Mouse (Mus musculus): ENCODE data around the gene Stk38. TPM values are rescaled to one million over a fixed set of nuclear protein-coding genes. Genes with fewer than 3 reads are reported as not detected.

The Stk38 gene
- polyA plus RNA-seq, 1 experiment, result 98.7 TPM

DNA sequence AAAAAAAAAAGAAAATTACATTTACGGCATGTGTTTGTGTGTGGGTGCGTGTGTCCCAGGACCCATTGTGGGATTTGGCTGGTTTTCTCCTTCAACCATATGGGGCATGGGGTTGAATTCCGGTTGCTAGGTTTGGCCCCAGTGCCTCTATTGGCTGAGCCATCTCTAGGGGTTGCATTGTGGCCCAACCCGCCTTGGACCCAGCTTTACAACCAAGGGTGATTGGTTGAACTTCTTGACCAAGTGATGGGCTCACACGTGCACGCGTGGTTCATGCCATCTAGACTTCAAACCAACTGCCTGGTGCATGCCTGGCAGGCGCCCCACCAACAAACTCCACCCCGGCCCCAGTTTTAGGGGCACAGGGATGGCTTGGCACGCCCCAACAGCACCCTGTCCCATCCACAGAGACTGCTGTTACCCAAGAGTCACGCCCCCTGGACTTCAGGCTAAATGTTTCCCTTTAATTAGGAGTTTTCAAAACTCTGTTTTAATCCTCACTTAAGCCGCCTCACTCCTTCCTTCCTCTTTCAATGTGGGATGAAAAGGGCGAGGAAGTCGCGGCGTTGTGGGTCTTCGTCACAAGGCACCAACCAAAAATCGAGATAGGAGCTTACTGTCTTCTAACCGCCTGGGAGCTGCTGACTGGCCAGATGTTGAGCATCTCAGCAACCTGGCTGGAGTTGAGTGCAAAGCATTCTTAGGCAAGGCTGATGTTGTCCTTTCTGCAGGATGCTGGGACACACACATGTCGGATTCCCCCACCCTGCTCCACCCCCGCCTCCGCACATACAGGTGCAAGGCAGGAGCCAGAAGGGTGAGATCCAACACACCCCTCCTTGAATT lies 16.5 kb upstream of the Stk38 start:
- no peak for TF ChIP-seq GATA1 (IDR thresholded peaks at IDR 0.05; ENCODE audit: low read length)

DNA sequence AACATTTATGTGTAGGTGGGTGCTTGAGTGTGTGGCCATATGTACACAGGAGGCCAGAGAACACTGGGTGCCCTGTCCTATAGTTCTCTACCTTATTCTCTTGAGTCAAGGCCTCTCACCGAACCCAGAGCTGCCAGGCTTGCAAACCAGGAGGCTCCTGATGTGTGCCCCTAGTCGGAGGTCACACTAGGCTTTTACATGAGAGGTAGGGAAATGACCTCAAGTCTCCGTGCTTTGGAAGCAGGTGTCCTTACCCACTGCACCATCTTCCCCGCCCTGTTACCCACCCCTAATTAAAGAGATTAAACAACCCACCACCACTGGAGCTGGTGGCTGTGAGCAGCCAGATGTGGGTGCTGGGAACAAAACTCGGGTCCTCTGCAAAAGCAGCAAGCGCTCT lies 15.6 kb upstream of the Stk38 start:
- no peak for TF ChIP-seq GATA1 (IDR thresholded peaks at IDR 0.05; ENCODE audit: low read length)

- no peak for TF ChIP-seq GATA1 (IDR thresholded peaks at IDR 0.05; ENCODE audit: low read length)
These were observed 14.5 kb upstream of the Stk38 start for GRCm38 (mm10) chr17:29022230-29022819.

DNA sequence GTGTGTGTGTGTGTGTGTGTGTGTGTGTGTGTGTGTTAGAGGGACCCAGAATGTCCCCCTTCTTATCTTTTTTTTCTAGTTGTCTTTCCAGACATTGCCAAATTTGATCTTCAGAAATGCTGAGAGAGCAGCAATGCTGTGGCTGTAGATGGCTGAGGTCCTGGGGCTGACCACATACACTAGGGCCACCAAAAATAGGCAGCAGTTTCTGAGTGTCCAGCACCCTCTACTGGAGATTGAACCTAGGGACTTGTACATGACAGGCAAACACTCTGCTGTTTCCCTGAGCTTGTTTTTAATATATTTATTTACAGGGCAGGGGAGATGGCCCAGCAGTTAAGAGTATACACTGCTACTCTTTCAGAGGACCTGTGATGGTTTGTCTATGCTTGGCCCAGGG lies 12.6 kb upstream of the Stk38 start:
- TF ChIP-seq GATA1 (IDR thresholded peaks at IDR 0.05; ENCODE audit: low read length), result no peak

DNA sequence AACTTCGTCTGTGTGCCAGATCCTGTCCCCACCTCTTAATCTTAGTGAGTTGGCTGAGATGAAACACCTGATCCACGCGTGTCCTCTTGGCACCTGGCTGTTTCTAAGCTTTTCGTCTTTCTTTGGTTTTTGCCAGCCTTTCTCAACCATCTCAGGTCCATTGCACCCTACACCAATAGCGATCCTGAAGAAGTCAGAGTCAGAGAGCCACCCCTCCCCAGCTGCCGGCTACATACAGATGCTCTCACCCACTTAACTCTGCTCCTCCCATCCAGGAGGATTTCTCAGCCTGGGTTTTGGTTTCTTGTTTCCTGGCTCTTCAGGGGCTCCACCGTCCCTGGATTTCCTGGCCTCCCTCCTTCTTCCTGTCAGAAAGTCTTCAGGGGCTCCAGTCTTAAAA lies 11.6 kb upstream of the Stk38 start:
- no peak for TF ChIP-seq GATA1 (IDR thresholded peaks at IDR 0.05; ENCODE audit: low read length)

DNA sequence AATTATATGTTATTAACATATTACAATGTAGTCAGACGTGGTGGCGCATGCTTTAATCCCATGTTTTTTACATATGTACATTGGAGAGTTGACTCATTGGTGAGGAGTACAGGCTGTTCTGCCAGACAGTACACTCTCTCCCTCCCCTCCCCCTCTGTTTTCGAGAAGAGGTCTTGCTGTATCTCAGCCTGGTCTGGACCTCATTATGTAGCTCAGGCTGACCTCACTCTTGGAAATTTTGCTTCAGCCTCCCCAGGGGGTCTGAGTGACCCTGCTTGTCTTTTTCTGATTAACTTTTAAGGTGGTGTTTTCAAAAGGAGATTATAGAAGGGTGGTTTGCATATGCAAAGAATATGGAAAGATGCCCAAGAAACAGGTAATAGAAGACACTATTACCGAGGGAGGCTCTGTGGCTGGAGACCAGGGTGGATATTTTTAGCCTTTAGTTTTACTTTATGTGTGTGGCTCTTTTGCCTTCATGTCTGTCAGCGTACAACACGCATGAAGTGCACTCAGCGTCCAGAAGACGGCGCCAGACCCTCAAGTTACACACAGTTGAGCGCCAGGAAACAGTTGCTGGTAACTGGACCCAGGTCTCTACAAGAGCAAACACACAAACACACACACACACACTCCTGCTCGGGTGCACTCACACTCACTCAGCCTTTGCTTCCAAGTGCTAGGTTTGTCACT lies 10.6 kb upstream of the Stk38 start:
- no peak for TF ChIP-seq GATA1 (IDR thresholded peaks at IDR 0.05; ENCODE audit: low read length)

GRCm38 (mm10) chr17:29016705-29017104 lies 8.9 kb upstream of the Stk38 start:
- no peak for TF ChIP-seq GATA1 (IDR thresholded peaks at IDR 0.05; ENCODE audit: low read length)

DNA sequence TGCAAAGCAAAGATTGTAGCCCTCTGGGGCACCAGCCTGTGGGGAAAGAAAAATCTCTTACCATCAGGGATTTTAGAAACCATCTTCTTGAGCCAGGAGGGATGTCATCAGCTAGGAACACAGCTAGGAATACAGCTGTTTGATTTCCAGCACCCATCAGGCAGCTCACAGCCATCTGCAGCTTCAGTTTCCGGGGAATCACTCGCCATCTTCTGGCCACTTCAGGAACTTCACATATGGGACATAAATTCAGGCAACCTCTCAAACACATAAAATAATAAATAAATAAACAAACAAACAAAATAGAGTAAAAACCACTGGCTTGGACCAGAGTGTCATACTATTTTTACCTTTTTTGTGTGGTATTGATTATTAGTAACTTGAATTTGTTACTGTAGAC lies 7.8 kb upstream of the Stk38 start:
- TF ChIP-seq GATA1 (IDR thresholded peaks at IDR 0.05; ENCODE audit: low read length), result no peak

DNA sequence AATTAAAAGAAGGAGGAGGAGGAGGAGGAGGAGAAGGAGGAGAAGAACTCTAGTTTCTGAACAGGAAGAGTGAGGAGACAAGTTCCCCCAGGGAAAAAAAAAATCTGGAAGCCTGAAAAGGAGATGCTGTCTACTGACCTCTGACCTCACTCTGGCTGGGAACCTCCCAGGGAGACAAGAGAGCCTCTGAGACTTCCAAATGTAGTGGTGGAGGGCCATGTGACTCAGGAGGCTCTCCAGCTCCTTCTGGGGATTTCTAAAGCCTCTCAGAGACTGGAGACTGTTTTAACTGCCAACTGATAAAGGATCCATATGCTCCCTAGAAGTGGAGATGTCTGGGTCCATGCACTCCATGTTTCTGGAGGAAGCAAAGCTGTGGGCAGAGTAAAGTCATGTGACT lies 6.4 kb upstream of the Stk38 start:
- no peak for TF ChIP-seq GATA1 (IDR thresholded peaks at IDR 0.05; ENCODE audit: low read length)

DNA sequence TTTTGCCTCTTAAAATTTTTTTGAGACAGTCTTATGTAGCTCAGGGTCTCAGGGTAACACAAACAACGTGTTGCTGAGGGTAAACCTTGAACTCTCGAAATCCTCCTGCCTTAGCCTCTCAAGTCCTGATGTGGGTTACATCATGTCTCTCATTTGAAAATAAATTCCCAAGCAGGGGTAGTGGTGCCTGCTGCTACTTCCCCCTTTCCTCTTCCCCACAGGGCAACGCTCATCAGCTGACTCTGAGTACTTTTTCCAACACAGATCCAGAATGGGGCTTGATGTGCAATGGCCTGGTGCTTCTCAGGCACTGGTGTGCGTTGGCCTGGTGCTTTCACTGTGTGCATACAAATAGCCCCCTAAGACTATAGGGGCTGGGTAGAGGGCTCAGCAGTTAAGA lies 1.4 kb upstream of the Stk38 start:
- TF ChIP-seq GATA1 (IDR thresholded peaks at IDR 0.05; ENCODE audit: low read length), result no peak

GRCm38 (mm10) chr17:29008326-29008650 lies 493 bp upstream of the Stk38 start:
- no peak for TF ChIP-seq GATA1 (IDR thresholded peaks at IDR 0.05; ENCODE audit: low read length)

- no peak for TF ChIP-seq GATA1 (IDR thresholded peaks at IDR 0.05; ENCODE audit: low read length)
These were observed 553 bp downstream of the Stk38 start for GRCm38 (mm10) chr17:29007243-29007640.

DNA sequence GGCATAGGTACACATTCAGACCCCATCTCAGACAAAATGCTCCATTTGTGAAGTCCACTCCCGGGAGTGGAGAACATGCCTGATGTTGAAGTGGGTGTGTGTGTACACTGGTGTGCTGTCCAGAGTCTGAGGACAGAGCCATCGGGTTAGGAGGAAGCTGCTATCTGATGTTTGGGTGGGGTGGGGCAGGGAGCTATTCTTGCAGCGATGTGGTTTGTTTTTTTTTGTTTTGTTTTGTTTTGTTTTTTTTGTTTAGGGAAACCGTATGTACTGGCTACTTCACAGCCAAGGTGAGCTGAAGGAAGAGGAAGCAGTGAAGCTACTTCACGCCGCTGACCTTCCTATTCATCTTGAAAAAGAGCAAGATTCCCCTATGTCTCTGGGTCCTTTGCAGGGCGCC lies 983 bp downstream of the Stk38 start:
- TF ChIP-seq GATA1 (IDR thresholded peaks at IDR 0.05; ENCODE audit: low read length), result no peak

DNA sequence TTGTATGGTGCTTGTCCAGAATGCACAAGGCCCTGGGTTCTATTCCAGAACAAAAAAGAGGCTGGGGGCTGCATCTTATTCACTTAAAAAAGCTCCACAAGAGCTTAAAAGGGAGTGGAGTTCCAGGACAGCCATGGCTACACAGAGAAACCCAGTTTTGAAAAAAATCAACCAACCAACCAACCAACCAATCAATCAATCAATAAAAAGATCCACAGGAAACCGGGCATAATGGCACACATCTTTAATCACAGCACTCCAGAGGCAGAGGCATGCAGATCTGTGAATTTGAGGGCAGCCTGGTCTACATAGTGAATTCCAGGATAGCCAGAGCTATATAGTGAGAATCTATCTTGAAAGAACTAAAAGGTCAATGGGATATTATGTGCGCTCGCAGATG lies 2.8 kb downstream of the Stk38 start:
- TF ChIP-seq GATA1 (IDR thresholded peaks at IDR 0.05; ENCODE audit: low read length), result no peak

DNA sequence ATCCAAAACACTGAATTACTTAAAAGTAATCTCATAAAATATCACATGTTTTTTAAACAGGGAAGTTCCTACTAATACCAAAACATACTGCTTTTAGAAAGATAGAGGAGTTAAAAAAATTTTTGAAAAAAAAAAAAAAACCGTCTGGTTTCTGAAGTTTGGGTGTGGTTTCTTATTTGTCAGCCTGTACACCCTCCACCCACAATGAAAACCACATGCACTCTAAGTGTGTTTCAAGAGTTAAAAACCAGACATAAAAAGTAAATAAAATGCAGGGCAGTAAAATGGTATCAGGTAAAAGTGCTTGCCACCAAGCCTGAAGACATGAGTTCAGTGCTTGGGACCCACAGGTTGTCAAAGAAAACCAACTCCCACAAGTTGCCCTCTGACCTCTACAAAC lies 4.1 kb downstream of the Stk38 start:
- no peak for TF ChIP-seq GATA1 (IDR thresholded peaks at IDR 0.05; ENCODE audit: low read length)

DNA sequence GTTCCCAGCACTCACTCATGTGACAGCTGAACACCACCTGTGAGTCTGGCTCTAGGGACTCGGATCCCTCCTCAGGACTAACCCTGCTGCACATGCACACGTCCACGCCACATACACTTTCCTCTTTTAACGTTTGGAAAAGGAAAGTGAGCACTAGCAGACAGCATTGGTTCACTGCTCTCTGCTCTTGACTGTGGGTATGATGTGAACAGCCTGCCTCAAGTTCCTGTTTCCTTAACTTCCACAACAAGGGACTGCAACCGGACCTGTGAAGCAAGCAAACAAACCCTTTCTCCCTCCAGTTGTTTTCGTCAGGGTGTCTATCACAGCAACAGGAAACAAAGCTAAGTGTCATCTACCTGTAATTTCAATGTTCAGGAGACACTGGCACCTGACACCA lies 7.3 kb downstream of the Stk38 start:
- TF ChIP-seq GATA1 (IDR thresholded peaks at IDR 0.05; ENCODE audit: low read length), result no peak

- no peak for TF ChIP-seq GATA1 (IDR thresholded peaks at IDR 0.05; ENCODE audit: low read length)
These were observed 13.2 kb downstream of the Stk38 start for GRCm38 (mm10) chr17:28994615-28995014.
